Mouse (Mus musculus) heart, embryonic 13.5 days (tissue): ENCODE data around the gene Cmtm6. TPM values are rescaled to one million over a fixed set of nuclear protein-coding genes. Genes with fewer than 3 reads are reported as not detected.

Source experiments
- ATAC-seq: fragments of 200-750 bp; cut with Nextera tagmentation; 2 replicates; pipeline ENCODE4 v1.8.0; 2017; ENCODE audit warnings: moderate TSS enrichment; ENCODE audit not compliant: insufficient number of reproducible peaks, low FRiP score, low TSS enrichment; ENCODE audit errors: extremely low read depth
- H3K27ac ChIP-seq: fragments of 300-500 bp; sonication (generic); replicated peaks from 2 replicates; pipeline ENCODE4 v1.5.1; 2015; ENCODE audit warnings: moderate library complexity, mild to moderate bottlenecking, inconsistent platforms
- H3K27me3 ChIP-seq: fragments of 300-500 bp; sonication (generic); replicated peaks from 2 replicates; pipeline ENCODE4 v1.6.1; 2015; ENCODE audit warnings: mild to moderate bottlenecking, inconsistent platforms
- H3K36me3 ChIP-seq: fragments of 300-500 bp; sonication (generic); 2 replicates; pipeline ENCODE4 v1.6.1; 2015; ENCODE audit warnings: mild to moderate bottlenecking, inconsistent platforms
- H3K4me1 ChIP-seq: fragments of 300-500 bp; sonication (generic); 2 replicates; pipeline ENCODE4 v1.6.1; 2015; ENCODE audit warnings: inconsistent platforms
- H3K4me2 ChIP-seq: fragments of 300-500 bp; sonication (generic); 2 replicates; pipeline ENCODE4 v1.6.1; 2015; ENCODE audit warnings: inconsistent platforms, mild to moderate bottlenecking, moderate library complexity
- H3K4me3 ChIP-seq: fragments of 300-500 bp; sonication (generic); 2 replicates; pipeline ENCODE4 v1.5.1; 2015; ENCODE audit warnings: moderate library complexity, mild to moderate bottlenecking, inconsistent platforms
- H3K9ac ChIP-seq: fragments of 300-500 bp; sonication (generic); 2 replicates; pipeline ENCODE4 v1.6.1; 2015; ENCODE audit warnings: inconsistent platforms, mild to moderate bottlenecking, moderate library complexity
- H3K9me3 ChIP-seq: fragments of 300-500 bp; sonication (generic); 2 replicates; pipeline ENCODE4 v1.6.1; 2016; ENCODE audit warnings: inconsistent platforms
- WGBS: fragments of 180-500 bp; shearing (Covaris S2); methylation state at CpG from one replicate; pipeline ENCODE4 v1.1.7; 2015; ENCODE audit warnings: mixed read lengths; 5-methylcytosine and 5-hydroxymethylcytosine counted together
- polyA plus RNA-seq: library from polyadenylated mRNA; unstranded; fragments of >200 nt; fragmentation: Nextera tagmentation; extraction: Ambion mirVana; gene quantifications from 2 replicates; pipeline ENCODE4 v1.2.1, GENCODE M21; 2015

The Cmtm6 gene
- polyA plus RNA-seq, 1 experiment from 2014 or later: 34.6 TPM

- H3K36me3 ChIP-seq: peaks cover 38% of the 10 kb centered on the region
- peaks cover 29% of the 10 kb centered on the region for H3K4me1 ChIP-seq
- no peak for ATAC-seq
- H3K4me3 ChIP-seq: no peak overlapping the region
- H3K4me2 ChIP-seq: no peak overlapping the region
- H3K27me3 ChIP-seq: no peaks in the 10 kb centered on the region
- H3K9me3 ChIP-seq: no peaks in the 10 kb centered on the region
- WGBS: 70% methylated on average over 6 of the region's 6 CpGs
- no peak overlapping the region for H3K9ac ChIP-seq
- no peak overlapping the region for H3K27ac ChIP-seq
Observed at GRCm38 (mm10) chr9:114774629-114775028, 43.7 kb downstream of the Cmtm6 start.

DNA sequence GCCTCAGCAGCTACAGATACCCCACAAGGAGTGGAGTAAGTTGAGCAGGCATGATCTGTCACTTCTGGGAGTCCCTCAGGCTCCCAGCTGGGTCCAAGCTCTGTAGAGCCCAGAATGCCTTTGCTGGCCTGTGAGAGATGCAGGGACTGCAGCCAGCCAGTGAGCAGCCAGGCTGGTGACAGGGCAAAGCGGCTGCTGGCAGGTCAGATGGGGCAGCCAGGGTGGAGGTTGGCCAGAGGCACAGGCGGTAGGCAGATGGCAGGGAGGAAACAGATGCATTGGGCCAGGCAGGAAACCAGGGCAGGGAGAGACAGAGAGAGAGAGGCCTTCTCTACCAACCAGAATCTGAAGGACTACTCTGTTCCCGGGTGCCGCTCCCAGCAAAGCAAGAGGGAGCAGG is 44.4 kb downstream of the Cmtm6 start:
- 51% methylated on average over 4 of the region's 4 CpGs for WGBS
- peak overlapping the region; percentile 39; the same call in 1 of the 2 replicates for H3K27ac ChIP-seq

GRCm38 (mm10) chr9:114776361-114776760 is 45.4 kb downstream of the Cmtm6 start:
- Histone ChIP-seq H3K36me3 (peaks cover 24% of the 10 kb centered on the region), H3K27ac (no peak overlapping the region), H3K4me2 (no peak overlapping the region), H3K9ac (no peak overlapping the region), H3K4me3 (no peak overlapping the region), H3K4me1 (peaks cover 38% of the 10 kb centered on the region), H3K9me3 (no peaks in the 10 kb centered on the region), H3K27me3 (no peaks in the 10 kb centered on the region)
- ATAC-seq: no peak
- 83% methylated on average over 3 of the region's 3 CpGs for WGBS

More for the DNA sequence above, 44.4 kb downstream of the Cmtm6 start:
- Histone ChIP-seq H3K9ac (peak overlapping the region; percentile 42), H3K4me3 (no peak overlapping the region), H3K9me3 (no peaks in the 10 kb centered on the region), H3K36me3 (peaks cover 32% of the 10 kb centered on the region), H3K27me3 (no peaks in the 10 kb centered on the region), H3K4me2 (no peak overlapping the region), H3K4me1 (peaks cover 36% of the 10 kb centered on the region)
- no peak for ATAC-seq

DNA sequence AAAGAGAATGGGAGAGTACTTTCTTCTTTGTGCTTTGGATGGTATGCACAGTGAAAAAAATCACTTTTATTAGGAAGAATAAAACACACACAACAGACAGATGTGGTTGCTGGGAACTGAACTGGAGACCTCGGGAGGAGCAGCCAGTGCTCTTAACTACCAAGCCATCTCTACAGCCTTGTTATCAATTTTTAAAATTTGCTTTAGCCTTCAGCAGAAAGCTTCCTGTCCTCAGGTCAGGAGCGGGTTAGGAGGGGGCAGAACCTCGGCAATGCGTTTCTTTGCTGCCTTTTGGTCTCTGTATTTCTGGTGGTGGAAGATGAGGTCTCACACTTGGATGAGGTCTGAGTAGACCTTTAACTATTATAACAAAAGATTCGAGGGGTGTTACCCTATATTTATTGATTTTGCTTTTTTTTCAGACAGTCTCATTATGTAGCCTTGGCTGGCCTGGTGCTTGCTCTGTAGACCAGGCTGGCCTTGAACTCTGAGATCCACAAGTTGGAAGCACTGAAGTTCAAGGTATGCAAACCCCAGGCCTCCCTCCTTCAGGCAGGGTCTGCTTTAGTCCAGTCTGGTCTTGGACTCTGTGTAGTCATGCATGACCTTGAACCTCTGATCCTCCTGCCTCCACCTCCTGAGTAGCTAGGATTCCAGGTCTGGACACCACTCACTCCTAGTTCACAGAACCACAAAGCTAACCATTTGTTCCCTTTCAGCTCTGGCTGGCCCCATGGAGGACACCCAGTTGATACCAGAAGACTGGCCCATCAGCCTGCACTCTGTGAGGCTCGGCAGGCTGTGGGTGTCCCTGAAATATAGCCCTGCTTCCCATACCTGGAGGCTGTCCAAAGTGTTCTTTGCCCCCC is 46.5 kb downstream of the Cmtm6 start:
- Histone ChIP-seq H3K9ac (no peak overlapping the region), H3K36me3 (peaks cover 18% of the 10 kb centered on the region), H3K4me1 (peaks cover 42% of the 10 kb centered on the region), H3K9me3 (no peaks in the 10 kb centered on the region), H3K27ac (no peak overlapping the region; the same call in 1 of the 2 replicates), H3K4me2 (no peak overlapping the region), H3K27me3 (no peaks in the 10 kb centered on the region), H3K4me3 (no peak overlapping the region)
- ATAC-seq: no peak
- WGBS: 69% methylated on average over 6 of the region's 6 CpGs

- Histone ChIP-seq H3K27ac (no peak overlapping the region), H3K9ac (no peak overlapping the region), H3K36me3 (peaks cover 12% of the 10 kb centered on the region; the same call in 1 of the 2 replicates), H3K4me3 (no peak overlapping the region), H3K4me1 (peaks cover 42% of the 10 kb centered on the region), H3K9me3 (no peaks in the 10 kb centered on the region), H3K4me2 (no peak overlapping the region), H3K27me3 (no peaks in the 10 kb centered on the region)
- ATAC-seq: no peak
- WGBS: 68% methylated on average over 7 of the region's 7 CpGs
Observed at GRCm38 (mm10) chr9:114778047-114778390, 47.1 kb downstream of the Cmtm6 start.

DNA sequence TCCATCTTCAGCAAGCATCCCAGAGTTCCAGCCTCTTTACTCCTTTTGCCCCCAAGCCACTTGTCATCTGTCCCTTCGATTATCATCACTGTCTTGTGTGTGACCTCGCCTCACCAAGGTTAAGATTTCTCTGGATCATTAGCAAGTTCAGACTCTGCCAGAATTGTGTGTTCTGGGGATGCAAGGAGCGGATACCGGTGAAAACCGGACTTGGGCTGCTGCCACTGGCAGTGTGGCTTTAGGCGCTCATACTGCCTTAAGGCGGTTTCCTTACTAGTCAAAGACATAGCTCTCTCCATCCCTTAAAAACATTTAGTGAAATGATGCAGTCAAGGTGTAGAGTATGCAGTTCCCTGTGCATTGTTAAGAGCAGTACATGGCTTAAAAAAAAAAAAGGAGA is 48.0 kb downstream of the Cmtm6 start:
- 83% methylated on average over 7 of the region's 7 CpGs for WGBS
- no peak overlapping the region for H3K9ac ChIP-seq
- no peak overlapping the region for H3K4me2 ChIP-seq
- ATAC-seq: no peak
- no peaks in the 10 kb centered on the region for H3K9me3 ChIP-seq
- peaks cover 12% of the 10 kb centered on the region; the same call in 1 of the 2 replicates for H3K36me3 ChIP-seq
- peaks cover 42% of the 10 kb centered on the region for H3K4me1 ChIP-seq
- H3K27ac ChIP-seq: no peak overlapping the region
- no peak overlapping the region for H3K4me3 ChIP-seq
- H3K27me3 ChIP-seq: no peaks in the 10 kb centered on the region

DNA sequence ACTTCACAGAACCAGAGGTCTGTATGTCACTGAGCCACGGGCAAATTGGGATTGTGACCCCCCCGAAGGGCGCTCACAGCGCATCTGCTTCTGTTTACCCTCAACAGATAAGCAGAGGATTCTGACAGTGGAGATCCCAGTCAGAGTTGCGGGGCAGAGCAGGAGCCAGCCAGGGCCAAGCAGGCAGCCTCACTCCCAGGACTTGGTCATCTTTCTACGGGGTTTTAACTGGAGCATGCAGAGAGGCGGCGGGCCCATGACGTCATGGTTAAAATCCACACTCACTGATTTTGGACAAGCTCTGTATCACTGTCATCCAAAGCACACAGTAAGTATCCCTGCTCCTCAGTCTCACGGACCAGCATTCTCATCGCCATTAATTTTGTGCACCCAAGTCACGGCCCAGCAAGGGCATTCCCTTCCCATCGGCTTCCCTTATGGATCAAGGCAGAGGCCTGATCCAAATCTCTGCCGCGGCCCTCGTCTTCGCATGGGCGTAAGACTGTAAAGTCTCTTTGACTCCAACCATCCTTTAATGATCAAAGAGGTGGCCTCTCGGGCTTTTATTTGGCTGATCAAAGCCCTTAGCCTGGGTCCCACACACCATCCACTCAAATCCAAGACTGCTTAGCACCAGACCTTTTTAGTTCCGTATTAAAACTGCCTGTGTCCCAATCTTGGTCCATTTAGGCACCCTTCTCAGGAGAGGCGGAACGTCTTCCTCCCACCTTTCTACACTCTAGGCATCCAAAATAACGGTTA is 49.2 kb downstream of the Cmtm6 start:
- H3K4me1 ChIP-seq: peaks cover 37% of the 10 kb centered on the region
- ATAC-seq: no peak
- peak overlapping the region; percentile 86 for H3K9ac ChIP-seq
- peaks cover 7% of the 10 kb centered on the region; the same call in 1 of the 2 replicates for H3K36me3 ChIP-seq
- H3K27me3 ChIP-seq: no peaks in the 10 kb centered on the region
- no peaks in the 10 kb centered on the region for H3K9me3 ChIP-seq
- WGBS: 22% methylated on average over 23 of the region's 23 CpGs
- H3K27ac ChIP-seq: peak overlapping the region; percentile 86
- H3K4me2 ChIP-seq: peak overlapping the region; percentile 94
- H3K4me3 ChIP-seq: peak overlapping the region; percentile 75

- peak overlapping the region; percentile 75 for H3K4me3 ChIP-seq
- peak overlapping the region; percentile 94 for H3K4me2 ChIP-seq
- peak overlapping the region; percentile 86 for H3K9ac ChIP-seq
- peaks cover 37% of the 10 kb centered on the region for H3K4me1 ChIP-seq
- ATAC-seq: peak; percentile 20
- under 1% methylated on average over 37 of the region's 38 CpGs for WGBS
- no peaks in the 10 kb centered on the region for H3K27me3 ChIP-seq
- H3K27ac ChIP-seq: peak overlapping the region; percentile 86
- H3K36me3 ChIP-seq: peaks cover 7% of the 10 kb centered on the region; the same call in 1 of the 2 replicates
- H3K9me3 ChIP-seq: no peaks in the 10 kb centered on the region
Observed at GRCm38 (mm10) chr9:114780746-114781525, 50.0 kb downstream of the Cmtm6 start.

GRCm38 (mm10) chr9:114781526-114782212 is 50.8 kb downstream of the Cmtm6 start, which contains the start of gene Cmtm7:
TSS of gene Cmtm7 (minus strand) at chr9:114781856.
- whole genome bisulfite sequencing: 1% methylated on average over 54 of the region's 54 CpGs
- H3K27ac ChIP-seq: peak within 1 kb of the TSS; percentile 86
- H3K4me3 ChIP-seq: peak within 1 kb of the TSS; percentile 75
- H3K4me1 ChIP-seq: peaks cover 34% of the 10 kb centered on the region
- peak within 1 kb of the TSS; percentile 94 for H3K4me2 ChIP-seq
- H3K9me3 ChIP-seq: no peaks in the 10 kb centered on the region
- H3K36me3 ChIP-seq: peaks cover 7% of the 10 kb centered on the region; the same call in 1 of the 2 replicates
- peak within 1 kb of the TSS; percentile 86 for H3K9ac ChIP-seq
- peak; percentile 69; the same call in 1 of the 2 replicates for ATAC-seq
- no peaks in the 10 kb centered on the region for H3K27me3 ChIP-seq

DNA sequence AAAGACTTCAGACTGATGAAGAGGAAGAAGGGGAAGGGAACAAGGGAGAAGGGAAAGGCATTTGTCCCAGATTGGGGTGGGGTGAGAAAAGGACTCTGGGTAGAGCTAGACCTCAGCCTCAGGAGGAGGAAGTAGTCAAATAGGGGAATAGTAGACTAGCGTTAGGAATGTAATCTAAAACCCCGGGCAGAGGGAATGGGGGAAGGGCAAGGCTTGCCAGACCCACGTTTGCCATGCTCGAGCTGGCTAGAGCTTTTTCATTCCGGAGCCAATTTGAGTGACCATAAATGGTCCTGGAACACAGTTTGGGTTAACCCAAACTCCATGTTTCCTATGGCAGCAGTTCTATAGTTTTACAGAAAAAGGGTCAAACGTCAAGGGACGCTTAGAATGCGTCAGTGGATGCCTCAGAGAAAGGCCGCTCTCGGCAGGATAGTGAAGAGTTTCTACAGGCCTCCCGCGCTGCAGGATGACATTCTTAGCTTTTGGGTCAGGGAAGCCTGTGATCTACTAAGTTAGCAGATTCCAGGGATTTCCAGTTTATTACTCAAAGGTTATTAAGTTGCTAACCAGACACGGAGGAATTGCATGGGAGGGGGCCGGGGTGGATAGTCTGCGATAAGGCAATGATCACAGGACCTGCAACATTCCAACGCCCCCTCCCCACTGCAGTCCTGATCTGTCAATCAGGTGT is 54.7 kb downstream of the Cmtm6 start:
- ATAC-seq: no peak
- Histone ChIP-seq H3K9me3 (no peaks in the 10 kb centered on the region), H3K36me3 (no peaks in the 10 kb centered on the region), H3K4me1 (peaks cover 15% of the 10 kb centered on the region), H3K27ac (no peak overlapping the region), H3K27me3 (no peaks in the 10 kb centered on the region), H3K4me2 (peak overlapping the region; percentile 16), H3K4me3 (no peak overlapping the region), H3K9ac (0 out of 2 replicates have a peak overlapping the region, but pooled peaks have one; percentile 2)
- 12% methylated on average over 16 of the region's 16 CpGs for WGBS
